Mouse (Mus musculus): ENCODE results near the gene Mrap2.

- TF ChIP-seq CTCF (IDR thresholded peaks at IDR 0.05; ENCODE audit: control insufficient read depth, insufficient read depth, insufficient replicate concordance, low read depth, low read length) = no peak
- TF ChIP-seq POLR2A (IDR thresholded peaks at IDR 0.05; ENCODE audit: control insufficient read depth, low read depth, low read length) = no peak
These were observed 34.4 kb downstream of the Mrap2 start for GRCm38 (mm10) chr9:87178534-87178933.

Measured in testis, adult 2 months (tissue).